Mouse (Mus musculus) hindbrain, embryonic 13.5 days (tissue): ENCODE results near the gene Elmod3. TPM values are rescaled to one million over a fixed set of nuclear protein-coding genes. Genes with fewer than 3 reads are reported as not detected.
A peak's percentile ranks its signal among the peaks of the same experiment; 100 is the strongest.

Source experiments
- ATAC-seq: fragments of 200-750 bp; cut with Nextera tagmentation; 2 replicates; pipeline ENCODE4 v1.8.0; 2017; ENCODE audit warnings: moderate TSS enrichment; ENCODE audit not compliant: low FRiP score
- H3K27ac ChIP-seq: fragments of 300-500 bp; sonication (generic); 2 replicates; pipeline ENCODE4 v1.5.1; 2015; ENCODE audit warnings: inconsistent platforms, mild to moderate bottlenecking, moderate library complexity
- H3K27me3 ChIP-seq: fragments of 300-500 bp; sonication (generic); 2 replicates; pipeline ENCODE4 v1.6.1; 2015; ENCODE audit warnings: mild to moderate bottlenecking, inconsistent platforms
- H3K36me3 ChIP-seq: fragments of 300-500 bp; sonication (generic); 2 replicates; pipeline ENCODE4 v1.6.1; 2015; ENCODE audit warnings: mild to moderate bottlenecking, inconsistent platforms
- H3K4me1 ChIP-seq: fragments of 300-500 bp; sonication (generic); replicated peaks from 2 replicates; pipeline ENCODE4 v1.6.1; 2015; ENCODE audit warnings: inconsistent platforms
- H3K4me2 ChIP-seq: fragments of 300-500 bp; sonication (generic); 2 replicates; pipeline ENCODE4 v1.6.1; 2015; ENCODE audit warnings: inconsistent platforms, mild to moderate bottlenecking, moderate library complexity
- H3K4me3 ChIP-seq: fragments of 300-500 bp; sonication (generic); 2 replicates; pipeline ENCODE4 v1.5.1; 2015; ENCODE audit warnings: mild to moderate bottlenecking, inconsistent platforms
- H3K9ac ChIP-seq: fragments of 300-500 bp; sonication (generic); 2 replicates; pipeline ENCODE4 v1.6.1; 2015; ENCODE audit warnings: mild to moderate bottlenecking, inconsistent platforms
- H3K9me3 ChIP-seq: fragments of 300-500 bp; sonication (generic); 2 replicates; pipeline ENCODE4 v1.6.1; 2016; ENCODE audit warnings: inconsistent platforms
- WGBS: fragments of 180-500 bp; shearing (Covaris S2); methylation state at CpG from one replicate; pipeline ENCODE4 v1.1.7; 2015; 5-methylcytosine and 5-hydroxymethylcytosine counted together
- polyA plus RNA-seq: library from polyadenylated mRNA; unstranded; fragments of >200 nt; fragmentation: Nextera tagmentation; extraction: Ambion mirVana; gene quantifications from 2 replicates; pipeline ENCODE4 v1.2.1, GENCODE M21; 2015

The Elmod3 gene
- polyA plus RNA-seq, 1 experiment from 2014 or later: 15.5 TPM

DNA sequence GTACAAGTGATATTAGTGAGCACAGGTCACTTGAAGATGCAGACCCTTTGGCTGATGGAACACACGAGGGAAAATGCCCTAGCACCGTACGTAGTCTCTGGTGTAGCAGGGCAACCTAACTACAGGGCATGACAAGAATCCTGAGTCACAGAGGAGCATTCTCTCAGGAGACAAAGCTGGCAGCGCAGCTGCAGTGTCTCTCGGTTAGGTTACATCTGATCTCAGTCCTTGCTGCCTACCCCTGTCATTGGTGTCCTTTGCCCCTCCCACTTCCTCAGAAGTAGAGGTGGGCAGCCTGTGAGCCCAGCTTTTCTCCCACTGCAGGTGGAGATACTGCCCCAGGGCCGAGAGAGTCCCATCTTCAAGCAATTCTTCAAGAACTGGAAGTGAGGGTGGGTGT lies 35.7 kb downstream of the Elmod3 start:
- Histone ChIP-seq H3K9ac (no peak overlapping the region), H3K27ac (no peak overlapping the region), H3K9me3 (no peaks in the 10 kb centered on the region), H3K36me3 (no peaks in the 10 kb centered on the region), H3K4me3 (no peak overlapping the region), H3K27me3 (no peaks in the 10 kb centered on the region), H3K4me1 (peaks cover 4% of the 10 kb centered on the region), H3K4me2 (no peak overlapping the region)
- no peak for ATAC-seq
- WGBS: 53% methylated on average over 6 of the region's 6 CpGs

GRCm38 (mm10) chr6:72560801-72561200 lies 37.4 kb downstream of the Elmod3 start:
- 81% methylated on average over 8 of the region's 8 CpGs for WGBS
- H3K27ac ChIP-seq: no peak overlapping the region
- H3K27me3 ChIP-seq: no peaks in the 10 kb centered on the region
- no peak overlapping the region for H3K4me3 ChIP-seq
- no peaks in the 10 kb centered on the region for H3K36me3 ChIP-seq
- H3K4me1 ChIP-seq: peaks cover 3% of the 10 kb centered on the region
- H3K9me3 ChIP-seq: no peaks in the 10 kb centered on the region
- ATAC-seq: no peak
- no peak overlapping the region for H3K9ac ChIP-seq
- no peak overlapping the region for H3K4me2 ChIP-seq

- peak overlapping the region; percentile 79 for H3K27ac ChIP-seq
- H3K9me3 ChIP-seq: no peaks in the 10 kb centered on the region
- no peaks in the 10 kb centered on the region for H3K27me3 ChIP-seq
- ATAC-seq: no peak
- H3K36me3 ChIP-seq: no peaks in the 10 kb centered on the region
- 16% methylated on average over 8 of the region's 8 CpGs for WGBS
- peak overlapping the region; percentile 41 for H3K4me3 ChIP-seq
- H3K4me2 ChIP-seq: peak overlapping the region; percentile 67
- peaks cover 19% of the 10 kb centered on the region for H3K4me1 ChIP-seq
- peak overlapping the region; percentile 68 for H3K9ac ChIP-seq
Observed at GRCm38 (mm10) chr6:72553079-72553412, 45.2 kb downstream of the Elmod3 start.

DNA sequence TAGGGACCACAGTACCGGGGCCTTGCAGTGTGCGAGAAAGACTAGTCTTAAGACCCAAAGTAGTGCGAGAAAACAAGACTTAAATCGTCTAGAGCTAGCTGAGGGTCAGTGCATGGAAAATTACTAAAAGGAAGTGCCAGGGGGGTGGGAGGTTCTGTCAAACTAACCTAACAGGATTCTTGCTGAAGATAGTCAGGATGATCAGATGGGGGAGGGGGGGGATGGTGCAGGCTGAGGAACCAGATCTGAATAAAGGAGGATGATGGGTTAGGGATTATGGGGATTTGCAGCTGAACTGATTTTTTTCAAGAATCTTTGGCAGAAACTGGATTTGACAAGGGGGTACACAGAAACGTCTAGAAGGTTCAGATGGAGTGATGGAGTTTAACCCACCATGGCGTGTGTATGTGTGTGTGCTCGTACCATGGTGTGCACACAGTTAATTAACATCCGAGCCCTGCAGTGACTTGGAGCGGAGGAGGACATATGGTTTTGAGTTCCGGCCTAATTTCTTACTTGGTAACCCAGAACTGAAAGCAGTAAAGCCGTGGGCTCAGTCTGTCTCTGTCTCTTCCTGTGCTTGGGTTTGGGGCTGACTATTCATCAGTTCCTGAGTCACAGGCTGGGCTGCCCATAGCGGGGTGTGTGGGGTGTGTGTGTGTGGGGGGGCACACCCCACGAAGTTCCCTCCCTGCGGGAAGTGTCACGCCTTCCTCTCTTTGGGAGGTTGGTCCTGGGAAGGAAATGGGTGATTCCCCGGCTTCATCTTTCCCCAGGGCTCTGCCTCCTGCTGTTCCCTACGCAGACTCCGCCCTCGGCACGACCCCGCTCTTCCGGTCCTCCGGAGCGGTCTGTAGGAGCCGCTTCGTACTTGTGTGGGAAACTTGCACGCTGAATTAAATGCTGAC lies 45.8 kb downstream of the Elmod3 start:
- WGBS: 18% methylated on average over 26 of the region's 27 CpGs
- no peaks in the 10 kb centered on the region for H3K36me3 ChIP-seq
- H3K9ac ChIP-seq: peak overlapping the region; percentile 68
- peak overlapping the region; percentile 79 for H3K27ac ChIP-seq
- no peaks in the 10 kb centered on the region for H3K9me3 ChIP-seq
- peaks cover 19% of the 10 kb centered on the region for H3K4me1 ChIP-seq
- H3K4me3 ChIP-seq: peak overlapping the region; percentile 41
- ATAC-seq: peak; percentile 83
- H3K27me3 ChIP-seq: no peaks in the 10 kb centered on the region
- peak overlapping the region; percentile 67 for H3K4me2 ChIP-seq

DNA sequence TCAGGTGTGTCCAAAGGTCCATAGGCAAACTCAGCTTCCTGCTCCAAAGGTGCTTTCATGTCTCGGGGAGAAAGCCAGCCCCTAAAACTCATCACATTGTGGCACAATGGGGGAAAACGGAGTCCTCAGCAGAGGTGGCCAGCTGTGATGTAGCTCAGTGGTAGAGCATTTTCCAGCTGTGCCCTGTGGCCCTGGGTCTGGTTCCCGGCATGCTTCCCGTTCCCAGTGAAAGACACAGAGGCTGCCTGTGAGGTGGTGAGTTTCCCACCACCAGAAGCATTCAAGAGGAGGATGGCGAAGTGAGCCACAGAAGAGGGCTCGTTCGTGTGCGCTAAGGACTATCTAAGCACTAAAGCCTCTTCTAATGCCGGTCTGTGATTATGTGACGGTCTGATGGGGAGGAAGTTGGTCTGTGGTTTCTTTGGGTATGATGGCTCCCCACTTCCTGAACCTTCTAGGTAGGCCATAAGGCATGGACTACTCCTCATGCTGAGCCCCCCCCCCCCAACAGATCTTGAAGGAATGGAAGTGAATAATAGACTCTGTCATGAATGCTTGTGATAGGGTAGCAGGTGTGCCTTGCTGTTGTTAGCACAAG lies 47.6 kb downstream of the Elmod3 start:
- peaks cover 19% of the 10 kb centered on the region for H3K4me1 ChIP-seq
- no peak overlapping the region for H3K4me2 ChIP-seq
- no peak for ATAC-seq
- H3K36me3 ChIP-seq: no peaks in the 10 kb centered on the region
- H3K27me3 ChIP-seq: no peaks in the 10 kb centered on the region
- no peak overlapping the region for H3K9ac ChIP-seq
- H3K9me3 ChIP-seq: no peaks in the 10 kb centered on the region
- 85% methylated on average over 10 of the region's 10 CpGs for WGBS
- no peak overlapping the region for H3K27ac ChIP-seq
- H3K4me3 ChIP-seq: no peak overlapping the region

- no peaks in the 10 kb centered on the region for H3K27me3 ChIP-seq
- H3K9me3 ChIP-seq: no peaks in the 10 kb centered on the region
- no peak overlapping the region for H3K9ac ChIP-seq
- ATAC-seq: no peak
- no peak overlapping the region for H3K4me2 ChIP-seq
- H3K36me3 ChIP-seq: no peaks in the 10 kb centered on the region
- no peak overlapping the region for H3K4me3 ChIP-seq
- WGBS: 68% methylated on average over 6 of the region's 6 CpGs
- no peak overlapping the region for H3K27ac ChIP-seq
- peaks cover 19% of the 10 kb centered on the region for H3K4me1 ChIP-seq
Observed at GRCm38 (mm10) chr6:72550025-72550424, 48.2 kb downstream of the Elmod3 start.

GRCm38 (mm10) chr6:72549041-72549580 lies 49.1 kb downstream of the Elmod3 start:
- WGBS: 72% methylated on average over 9 of the region's 9 CpGs
- H3K9ac ChIP-seq: no peak overlapping the region
- peaks cover 5% of the 10 kb centered on the region; the same call in 1 of the 2 replicates for H3K27me3 ChIP-seq
- no peak for ATAC-seq
- H3K27ac ChIP-seq: no peak overlapping the region
- H3K4me2 ChIP-seq: no peak overlapping the region
- no peaks in the 10 kb centered on the region for H3K9me3 ChIP-seq
- no peaks in the 10 kb centered on the region for H3K36me3 ChIP-seq
- H3K4me3 ChIP-seq: no peak overlapping the region
- H3K4me1 ChIP-seq: peaks cover 27% of the 10 kb centered on the region

DNA sequence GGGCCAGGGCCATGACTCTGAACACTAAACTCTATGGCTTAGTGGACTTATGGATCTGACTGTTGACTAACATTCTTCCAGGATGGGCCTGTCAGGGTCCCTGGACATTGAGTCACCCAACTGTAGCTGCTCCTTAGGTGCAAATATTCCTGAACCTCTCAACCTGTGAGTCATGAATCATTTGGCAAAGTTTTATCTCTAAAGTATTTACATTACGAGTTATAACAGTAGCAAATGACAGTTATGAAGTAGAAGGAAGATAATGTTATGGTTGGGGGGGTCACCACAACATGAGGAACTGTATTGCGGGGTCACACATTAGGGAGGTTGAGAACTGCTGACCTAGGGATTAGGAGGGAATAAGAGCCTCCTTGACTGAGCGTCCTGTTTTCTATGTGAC lies 50.4 kb downstream of the Elmod3 start:
- peaks cover 10% of the 10 kb centered on the region; the same call in 1 of the 2 replicates for H3K27me3 ChIP-seq
- no peak overlapping the region for H3K9ac ChIP-seq
- no peak overlapping the region for H3K27ac ChIP-seq
- H3K4me1 ChIP-seq: peaks cover 22% of the 10 kb centered on the region
- H3K9me3 ChIP-seq: no peaks in the 10 kb centered on the region
- no peak overlapping the region for H3K4me2 ChIP-seq
- no peak overlapping the region for H3K4me3 ChIP-seq
- ATAC-seq: no peak
- WGBS: 90% methylated on average over 3 of the region's 3 CpGs
- H3K36me3 ChIP-seq: no peaks in the 10 kb centered on the region

DNA sequence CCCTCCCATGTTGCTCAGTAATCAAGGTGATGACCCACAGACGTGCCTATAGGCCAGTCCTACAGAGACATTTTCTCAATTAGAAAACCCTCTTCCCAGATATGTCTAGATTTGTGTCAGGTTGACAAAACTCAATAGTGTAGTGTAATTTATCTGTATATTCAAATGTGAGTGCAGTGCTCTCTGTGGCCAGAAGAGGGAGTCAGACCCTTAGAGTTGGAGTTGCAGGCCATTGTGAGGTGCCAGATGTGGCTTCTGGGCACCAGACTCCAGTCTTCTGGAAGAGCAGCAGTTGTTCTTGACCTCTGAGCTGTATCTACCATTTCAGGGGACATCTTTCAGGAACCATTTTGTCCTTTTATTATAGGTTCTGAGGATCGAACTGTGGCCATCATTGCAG lies 51.1 kb downstream of the Elmod3 start:
- Histone ChIP-seq H3K9me3 (no peaks in the 10 kb centered on the region), H3K4me2 (no peak overlapping the region), H3K27me3 (peaks cover 10% of the 10 kb centered on the region; the same call in 1 of the 2 replicates), H3K36me3 (no peaks in the 10 kb centered on the region), H3K4me1 (peaks cover 15% of the 10 kb centered on the region; the same call in 1 of the 2 replicates), H3K4me3 (no peak overlapping the region), H3K9ac (no peak overlapping the region), H3K27ac (no peak overlapping the region)
- WGBS: 93% methylated on average over 2 of the region's 2 CpGs
- no peak for ATAC-seq

DNA sequence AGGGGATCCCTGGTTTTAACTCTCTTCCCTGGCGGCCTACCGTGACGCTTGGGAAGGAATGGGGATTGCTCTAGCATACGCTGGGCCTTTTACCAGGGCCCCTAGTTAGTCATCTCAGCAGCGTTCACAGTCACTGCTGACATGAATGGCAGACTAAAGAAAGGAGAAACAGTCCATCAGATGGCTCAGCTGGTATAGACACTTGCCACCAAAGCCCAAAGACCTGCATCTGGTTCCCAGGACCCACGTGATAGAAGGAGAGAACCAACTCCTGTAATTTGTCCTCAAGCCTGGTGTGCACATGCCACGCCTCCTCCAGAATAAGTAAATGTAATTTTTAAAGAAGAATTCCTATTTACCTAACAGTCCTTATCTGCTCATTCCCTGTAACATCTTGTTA lies 52.8 kb downstream of the Elmod3 start:
- H3K9me3 ChIP-seq: no peaks in the 10 kb centered on the region
- no peak overlapping the region for H3K9ac ChIP-seq
- no peaks in the 10 kb centered on the region for H3K36me3 ChIP-seq
- peaks cover 10% of the 10 kb centered on the region; the same call in 1 of the 2 replicates for H3K27me3 ChIP-seq
- no peak overlapping the region for H3K4me2 ChIP-seq
- 44% methylated on average over 7 of the region's 7 CpGs for WGBS
- H3K4me1 ChIP-seq: 0 out of 2 replicates have a peak, but pooled peaks cover 9% of the 10 kb centered on the region
- no peak overlapping the region for H3K4me3 ChIP-seq
- ATAC-seq: no peak
- H3K27ac ChIP-seq: no peak overlapping the region

- Histone ChIP-seq H3K9ac (peak within 1 kb of the TSS; percentile 29; the same call in 1 of the 2 replicates), H3K9me3 (no peaks in the 10 kb centered on the region), H3K36me3 (no peaks in the 10 kb centered on the region), H3K4me1 (0 out of 2 replicates have a peak, but pooled peaks cover 9% of the 10 kb centered on the region), H3K27ac (no peak within 1 kb of the TSS), H3K27me3 (peaks cover 10% of the 10 kb centered on the region; the same call in 1 of the 2 replicates), H3K4me2 (peak within 1 kb of the TSS; percentile 31), H3K4me3 (no peak within 1 kb of the TSS)
- no peak for ATAC-seq
- 17% methylated on average over 23 of the region's 23 CpGs for WGBS
Observed at GRCm38 (mm10) chr6:72544283-72544987, 53.8 kb downstream of the Elmod3 start, which contains the start of gene Capg. Capg (plus strand) TSS chr6:72544391.
